Mouse (Mus musculus): ENCODE data around the gene Rpl12.

GRCm38 (mm10) chr2:33005041-33005440, 43.7 kb downstream of the Rpl12 start:
- TF ChIP-seq CTCF (IDR thresholded peaks at IDR 0.05; ENCODE audit: low read depth) (no peak), EP300 (IDR thresholded peaks at IDR 0.05; ENCODE audit: low read depth) (no peak)

All from liver, embryonic 14.5 days (tissue).